Mouse (Mus musculus) adipose tissue, adult 10 weeks (tissue): ENCODE measurements around the gene Zbtb42. TPM values are rescaled to one million over a fixed set of nuclear protein-coding genes. Genes with fewer than 3 reads are reported as not detected.

ENCODE experiments used
- polyA plus RNA-seq: library from polyadenylated mRNA; stranded (reverse); fragments of 350-450 nt; fragmentation: Illumina TruSeq; extraction: RNeasy Lipid Tissue Mini Kit (QIAGEN cat#74804); gene quantifications from one replicate; pipeline ENCODE4 v1.2.3, GENCODE M21; 2014; ENCODE audit warnings: low read depth, low replicate concordance

Zbtb42 gene
- polyA plus RNA-seq, result 5.8 TPM

DNA sequence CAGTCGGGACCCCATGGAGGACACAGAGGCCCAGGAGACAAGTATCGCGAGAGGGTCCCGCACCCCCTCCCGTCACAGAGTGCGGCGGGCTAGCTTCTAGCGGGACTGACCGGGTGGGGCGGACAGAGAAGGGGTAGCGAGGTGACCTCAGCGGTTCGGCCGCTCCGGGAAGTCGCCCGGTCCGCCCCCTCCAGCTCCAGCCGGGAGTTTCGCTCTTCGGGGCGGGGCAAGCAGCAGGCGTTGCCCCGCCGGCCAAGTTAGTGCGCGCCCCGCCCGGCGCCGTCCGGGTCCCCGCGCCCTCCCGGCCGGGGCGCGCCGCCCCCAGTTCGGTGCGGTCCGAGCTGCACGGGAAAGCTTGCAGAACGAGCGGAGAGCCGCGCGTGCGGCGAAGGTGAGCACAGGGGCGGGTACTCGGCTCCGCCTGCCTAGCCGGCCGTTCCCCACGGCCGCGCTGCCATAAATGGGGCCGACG, at the start of gene Zbtb42:
Gene Zbtb42, plus strand, starts transcription at position 274 of the 472 bp plus-strand sequence.

DNA sequence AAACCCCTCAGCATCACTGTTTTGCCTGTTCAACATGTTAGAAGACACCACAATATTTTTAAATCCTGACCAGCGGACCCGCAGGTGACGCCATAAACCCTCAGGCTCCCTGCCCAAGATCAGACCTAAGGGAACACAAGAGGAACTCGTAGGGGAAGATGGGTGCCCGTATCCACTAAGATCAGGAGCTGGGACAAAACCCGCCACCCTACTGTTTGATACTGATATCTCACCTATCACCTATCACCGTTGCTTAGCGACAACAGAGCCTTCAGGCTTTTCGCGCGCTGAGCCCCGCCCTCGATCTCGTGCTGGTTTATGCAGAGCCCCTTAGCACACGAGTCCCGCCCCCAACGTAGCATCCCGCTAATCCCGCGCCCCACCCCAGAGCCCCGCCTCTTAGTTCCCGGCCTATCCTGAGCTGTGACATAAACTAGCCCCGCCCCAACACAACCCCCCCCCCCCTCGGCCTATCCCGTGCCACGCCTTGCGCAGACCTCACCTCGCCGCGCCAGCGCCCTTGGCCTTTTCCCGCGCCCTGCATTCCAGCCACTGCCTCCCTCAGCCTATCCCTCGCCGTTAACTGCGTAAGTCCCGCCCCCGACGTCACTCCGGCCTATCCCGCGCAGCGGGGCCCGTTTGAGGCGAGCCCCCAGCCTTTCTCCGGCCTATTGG, 34.3 kb upstream of the Zbtb42 start, which contains the start of gene Siva1:
Gene Siva1, plus strand, starts transcription at position 500 of the 675 bp plus-strand sequence.

DNA sequence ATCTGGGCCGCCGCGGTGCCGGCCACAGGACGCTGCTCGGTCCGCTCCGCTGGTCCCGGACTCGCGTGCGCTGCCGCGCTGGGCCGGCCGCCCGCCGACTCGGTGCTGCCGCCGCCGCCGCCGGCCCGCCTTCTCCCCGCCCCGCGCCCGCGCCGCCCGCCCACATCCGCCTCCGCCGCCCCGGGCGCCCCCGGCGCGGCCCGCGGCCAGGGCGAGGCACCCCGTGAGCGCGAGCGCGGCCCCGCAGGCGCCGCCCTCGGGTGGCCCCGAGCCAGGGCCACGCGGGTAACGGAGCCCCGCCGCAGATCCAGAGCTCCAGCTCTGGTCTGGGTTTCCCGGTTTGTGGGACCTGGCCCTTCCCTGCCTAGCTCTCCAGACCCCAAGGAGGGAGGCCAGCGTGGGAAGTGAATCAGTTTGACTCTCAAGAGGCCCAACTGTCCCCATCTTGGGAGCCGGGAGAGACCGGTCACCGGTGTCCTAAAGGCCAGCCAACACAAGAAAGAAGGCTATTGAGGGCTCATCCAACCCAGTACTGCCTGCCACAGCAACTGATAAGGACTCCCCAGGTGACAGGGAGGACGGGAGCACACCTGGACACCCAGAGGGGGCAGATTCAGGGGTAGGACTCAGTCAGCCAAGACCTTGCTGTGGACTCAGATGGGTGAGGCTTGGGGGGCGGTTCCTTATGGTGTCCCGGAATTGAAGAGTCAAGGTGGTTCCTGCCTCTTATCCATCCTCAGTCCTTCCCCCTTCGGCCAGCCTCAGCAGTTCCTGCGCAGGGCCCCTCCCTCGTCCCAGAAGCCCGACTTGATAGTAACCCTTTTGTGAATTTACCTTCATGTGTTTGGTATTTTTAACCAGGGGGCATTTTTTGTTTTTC, 4.3 kb upstream of the Zbtb42 start, which contains the start of gene Akt1:
Gene Akt1, minus strand, starts transcription at position 753 of the 880 bp plus-strand sequence.

DNA sequence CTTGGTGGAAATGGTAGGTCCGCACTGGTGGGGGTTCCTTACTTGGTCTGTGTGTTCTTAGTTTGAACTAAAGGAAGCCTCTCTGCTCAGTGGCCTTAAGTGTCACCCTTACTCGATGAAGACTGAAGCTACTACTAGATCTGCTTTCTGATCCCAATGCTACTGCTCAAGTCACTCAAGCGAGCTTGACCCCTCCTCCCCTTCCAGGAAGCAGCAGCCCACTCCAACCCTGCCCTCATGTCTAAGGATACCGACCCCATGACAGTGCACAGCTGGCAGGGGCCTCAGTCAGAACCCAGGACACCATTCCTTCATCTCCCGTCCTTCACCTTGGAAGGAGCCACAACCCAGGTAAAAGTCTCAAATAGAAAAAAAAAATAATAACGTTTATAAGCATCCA, 41.6 kb downstream of the Zbtb42 start, which contains the start of gene Cep170b:
Gene Cep170b, plus strand, starts transcription at position 240 of the 400 bp plus-strand sequence.

Other genes starting within 250 kb of the Zbtb42 start
- gene A530016L24Rik, start 189.4 kb upstream of the Zbtb42 start, polyA plus RNA-seq, result 65.5 TPM
- gene Tmem179, start 162.1 kb upstream of the Zbtb42 start, polyA plus RNA-seq, result not detected
- gene Inf2, start 90.0 kb upstream of the Zbtb42 start, polyA plus RNA-seq, result 25.2 TPM
- 7.7 TPM for gene Adssl1, start 58.8 kb upstream of the Zbtb42 start, polyA plus RNA-seq
- 23.4 TPM for gene Siva1, start 34.1 kb upstream of the Zbtb42 start, polyA plus RNA-seq
- gene Akt1, start 3.9 kb upstream of the Zbtb42 start, polyA plus RNA-seq, result 87.7 TPM
- 34.5 TPM for gene Cep170b, start 41.6 kb downstream of the Zbtb42 start, polyA plus RNA-seq
- gene Pld4, start 81.8 kb downstream of the Zbtb42 start, polyA plus RNA-seq, result 35.6 TPM
- gene Ahnak2, start 123.8 kb downstream of the Zbtb42 start, polyA plus RNA-seq, result 6.4 TPM
- gene Clba1, start 130.1 kb downstream of the Zbtb42 start, polyA plus RNA-seq, result 8.9 TPM
- 10.8 TPM for gene Cdca4, start 150.6 kb downstream of the Zbtb42 start, polyA plus RNA-seq
- gene Gpr132, start 189.4 kb downstream of the Zbtb42 start, polyA plus RNA-seq, result 2.7 TPM